In genomic region chr7:141413809-141414584, GRCm38 (mm10) we compare ENCODE assay signal across 8 mouse cellular contexts. TPM values are rescaled to one million over a fixed set of nuclear protein-coding genes. Genes with fewer than 3 reads are reported as not detected.
A peak's percentile ranks its signal among the peaks of the same experiment; 100 is the strongest.
DNase-seq lines count a peak whose midpoint lies in the region; ATAC-seq and TF ChIP-seq lines count a peak whose summit lies in the region.

Gene Gatd1 (minus strand): TSS chr7:141414136.

- H3K4me1 ChIP-seq in cortical plate, adult 2 months (ENCODE audit: control insufficient read depth, insufficient read depth, low read length) = no peaks in the 10 kb centered on the region; the same call in 1 of the 2 replicates

- peak; percentile 86 for TF ChIP-seq POLR2A in cortical plate, adult 2 months (IDR thresholded peaks at IDR 0.05; ENCODE audit: extremely low read depth, insufficient read depth, low read length)

- peak within 1 kb of the TSS; percentile 62 for H3K4me3 ChIP-seq in cortical plate, adult 2 months (ENCODE audit: insufficient read depth, low read length)

- peak; percentile 83 for ATAC-seq in activated CD4-positive, CD25-positive, alpha-beta regulatory T cell, adult 4 months
- ATAC-seq in megakaryocyte progenitor cell, adult 5-6 weeks (replicated peaks; ENCODE audit: poor library complexity) = peak; percentile 88

- peak within 1 kb of the TSS; percentile 30 for H3K27ac ChIP-seq in cortical plate, adult 2 months (ENCODE audit: insufficient read depth, low read length)

- DNase-seq in gastrocnemius, postnatal 10 days = peak; percentile 100
- DNase-seq in induced T-regulatory cell, adult 2 months (ENCODE audit: low read depth) = peak; percentile 100
- DNase-seq in left cerebral cortex, adult 9 months (ENCODE audit: low spot score in 2 of 2) = peak; percentile 90 to 98
- peak; percentile 100 for DNase-seq in right cerebral cortex, postnatal 14 days
- DNase-seq in urinary bladder, postnatal 36 days (ENCODE audit: low spot score in 2 of 2) = peak; percentile 98 to 100

- no peak for TF ChIP-seq CTCF in cortical plate, adult 2 months (IDR thresholded peaks at IDR 0.05; ENCODE audit: extremely low read depth, insufficient read depth, low read length)

RNA-seq across cellular contexts. Expression of gene Gatd1, which starts in this region (rescaled TPM):
- 10 to 100 TPM; 82.1 to 97.0 TPM for polyA plus RNA-seq in activated CD4-positive, CD25-positive, alpha-beta regulatory T cell, adult 4 months (2017; shearing (Covaris generic))
- 57.0 and 58.9 TPM in 2 replicates for polyA plus RNA-seq in cortical plate, adult 2 months (2012; rRNA removed)
- total RNA-seq in gastrocnemius, postnatal 10 days (2021) = 10 to 100 TPM; 12.1 to 13.5 TPM
- total RNA-seq in megakaryocyte progenitor cell, adult 5-6 weeks (2015) = 21.9 and 25.9 TPM in 2 replicates
- 13.5 and 16.3 TPM in 2 replicates for total RNA-seq in megakaryocyte progenitor cell, adult 5-6 weeks (2017)

Comparison
In these comparisons a context has a peak if more than half of its experiments do, and no peak if none do; other contexts are left out.
1. Peak in every context shown above with its lines: DNase-seq, ATAC-seq, H3K4me3 ChIP-seq and H3K27ac ChIP-seq.